Mouse (Mus musculus) heart, adult 8-10 months (tissue): ENCODE measurements around the gene Slc10a3. TPM values are rescaled to one million over a fixed set of nuclear protein-coding genes. Genes with fewer than 3 reads are reported as not detected.

Experiments used
- total RNA-seq, 4 experiments: library from RNA; stranded (reverse); gene quantifications; 2 replicates each; pipeline ENCODE4 v1.2.4; 2022

Slc10a3 gene
- total RNA-seq, 4 experiments from 2014 or later: 4.0 to 6.7 (median 5.8) TPM

Other genes starting within 250 kb of the Slc10a3 start
- gene Opn1mw, start 245.9 kb downstream of the Slc10a3 start, total RNA-seq: not detected
- gene Mecp2, start 238.0 kb downstream of the Slc10a3 start, total RNA-seq: 10 to 100 TPM; 25.3 to 36.9 (median 31.0) TPM
- gene Tex28, start 205.5 kb downstream of the Slc10a3 start, total RNA-seq: not detected
- gene Tktl1, start 196.1 kb downstream of the Slc10a3 start, total RNA-seq: not detected
- 10 to 100 TPM; 59.1 to 98.9 (median 79.2) TPM for gene Flna, start 123.5 kb downstream of the Slc10a3 start, total RNA-seq
- gene Emd, start 118.7 kb downstream of the Slc10a3 start, total RNA-seq: 10 to 100 TPM; 31.5 to 38.2 (median 33.4) TPM
- 100 to 1,000 TPM; 121 to 325 (median 211) TPM for gene Rpl10, start 102.5 kb downstream of the Slc10a3 start, total RNA-seq
- gene Taz, start 91.4 kb downstream of the Slc10a3 start, total RNA-seq: 10 to 100 TPM; 47.1 to 63.2 (median 49.8) TPM
- gene Dnase1l1, start 91.0 kb downstream of the Slc10a3 start, total RNA-seq: 10 to 100 TPM; 17.7 to 20.0 (median 18.3) TPM
- gene Atp6ap1, start 76.3 kb downstream of the Slc10a3 start, total RNA-seq: 100 to 1,000 TPM; 130 to 144 (median 138) TPM
- 10 to 100 TPM; 55.5 to 80.4 (median 71.0) TPM for gene Gdi1, start 68.4 kb downstream of the Slc10a3 start, total RNA-seq
- gene Fam50a, start 60.3 kb downstream of the Slc10a3 start, total RNA-seq: 10 to 100 TPM; 22.7 to 28.1 (median 25.8) TPM
- gene Plxna3, start 44.3 kb downstream of the Slc10a3 start, total RNA-seq: 1 to 10 TPM in 1 of 4 experiments, under 1 TPM in 3; 0.19 to 1.4 (median 0.73) TPM
- 10 to 100 TPM; 24.0 to 33.2 (median 31.2) TPM for gene Lage3, start 19.7 kb downstream of the Slc10a3 start, total RNA-seq
- gene Ubl4a, start 131 bp downstream of the Slc10a3 start, total RNA-seq: 10 to 100 TPM; 74.3 to 82.5 (median 80.1) TPM
- 10 to 100 TPM; 14.7 to 20.0 (median 18.1) TPM for gene Fam3a, start 19.9 kb upstream of the Slc10a3 start, total RNA-seq
- 10 to 100 TPM; 46.2 to 56.3 (median 49.5) TPM for gene Ikbkg, start 19.9 kb upstream of the Slc10a3 start, total RNA-seq
- 1 to 10 TPM; 5.4 to 8.0 (median 5.8) TPM for gene G6pdx, start 55.8 kb upstream of the Slc10a3 start, total RNA-seq
- not detected for gene Gm6880, start 108.0 kb upstream of the Slc10a3 start, total RNA-seq
- not detected for gene Olfr1326-ps1, start 201.5 kb upstream of the Slc10a3 start, total RNA-seq
- gene Olfr1325, start 219.3 kb upstream of the Slc10a3 start, total RNA-seq: not detected